Mouse (Mus musculus): ENCODE data around the gene Vps29. TPM values are rescaled to one million over a fixed set of nuclear protein-coding genes. Genes with fewer than 3 reads are reported as not detected.

The Vps29 gene
- total RNA-seq, 1 experiment: 135 TPM

- H3K4me3 ChIP-seq (ENCODE audit: insufficient read depth in 1 of 2, low read depth in 1 of 2, low read length in 2 of 2, poor library complexity in 1 of 2, severe bottlenecking in 1 of 2): peak overlapping the region; percentile 81 to 98
- no peaks in the 10 kb centered on the region for H3K9me3 ChIP-seq (ENCODE audit: control insufficient read depth, insufficient read depth, low read depth, low read length)
- in situ Hi-C loops (cut with MboI; ENCODE audit: low sequenced_read_pairs in 2 of 2, unreplicated experiment in 2 of 2): no loop called here
- peaks cover 6% of the 10 kb centered on the region for H3K36me3 ChIP-seq (ENCODE audit: control insufficient read depth, insufficient read depth, low read length, poor library complexity, severe bottlenecking)
- no peak for DNase-seq (ENCODE audit: low read depth, low spot score)
- no peak overlapping the region for H3K27ac ChIP-seq (ENCODE audit: insufficient read depth, low read depth, low read length, poor library complexity, severe bottlenecking)
- H3K9ac ChIP-seq (ENCODE audit: insufficient read depth, low read depth, low read length, poor library complexity, severe bottlenecking): peak overlapping the region; percentile 93
- no peak for TF ChIP-seq MAFK (IDR thresholded peaks at IDR 0.05; ENCODE audit: insufficient read depth, low read depth, low read length)
- H3K4me1 ChIP-seq (ENCODE audit: control insufficient read depth in 2 of 2, insufficient read depth in 2 of 2, low read length in 2 of 2, poor library complexity in 1 of 2): peaks cover 1 to 4% of the 10 kb centered on the region in 2 experiments; a peak in 1 of 4 replicates
These were observed 38.2 kb downstream of the Vps29 start for GRCm38 (mm10) chr5:122392227-122393004.

- no peaks in the 10 kb centered on the region for H3K9me3 ChIP-seq (ENCODE audit: control insufficient read depth, insufficient read depth, low read depth, low read length)
- H3K4me3 ChIP-seq (ENCODE audit: insufficient read depth in 1 of 2, low read depth in 1 of 2, low read length in 2 of 2, poor library complexity in 1 of 2, severe bottlenecking in 1 of 2): no peak overlapping the region
- no peak overlapping the region for H3K27ac ChIP-seq (ENCODE audit: insufficient read depth, low read depth, low read length, poor library complexity, severe bottlenecking)
- in situ Hi-C loops (cut with MboI; ENCODE audit: low sequenced_read_pairs in 2 of 2, unreplicated experiment in 2 of 2): no loop called here
- H3K9ac ChIP-seq (ENCODE audit: insufficient read depth, low read depth, low read length, poor library complexity, severe bottlenecking): no peak overlapping the region
- peaks cover 1 to 4% of the 10 kb centered on the region in 2 experiments; a peak in 1 of 4 replicates for H3K4me1 ChIP-seq (ENCODE audit: control insufficient read depth in 2 of 2, insufficient read depth in 2 of 2, low read length in 2 of 2, poor library complexity in 1 of 2)
- DNase-seq (ENCODE audit: low read depth, low spot score): no peak
- TF ChIP-seq ZNF384 (IDR thresholded peaks at IDR 0.05; ENCODE audit: low read depth, low read length) (no peak), ZC3H11A (IDR thresholded peaks at IDR 0.05; ENCODE audit: borderline replicate concordance, low read depth, low read length) (0 out of 2 replicates have a peak, but pooled peaks have one; percentile 18)
- peaks cover 6% of the 10 kb centered on the region for H3K36me3 ChIP-seq (ENCODE audit: control insufficient read depth, insufficient read depth, low read length, poor library complexity, severe bottlenecking)
These were observed 39.7 kb downstream of the Vps29 start for GRCm38 (mm10) chr5:122393887-122394286.

GRCm38 (mm10) chr5:122396791-122397190 is 42.6 kb downstream of the Vps29 start:
- no peaks in the 10 kb centered on the region for H3K9me3 ChIP-seq (ENCODE audit: control insufficient read depth, insufficient read depth, low read depth, low read length)
- in situ Hi-C loops (cut with MboI; ENCODE audit: low sequenced_read_pairs in 2 of 2, unreplicated experiment in 2 of 2): no loop called here
- peak; percentile 75 for TF ChIP-seq CHD2 (IDR thresholded peaks at IDR 0.05; ENCODE audit: low read depth, low read length)
- TF ChIP-seq MAFK (IDR thresholded peaks at IDR 0.05; ENCODE audit: insufficient read depth, low read depth, low read length): no peak

GRCm38 (mm10) chr5:122397495-122397894 is 43.3 kb downstream of the Vps29 start:
- no peaks in the 10 kb centered on the region for H3K9me3 ChIP-seq (ENCODE audit: control insufficient read depth, insufficient read depth, low read depth, low read length)
- H3K4me1 ChIP-seq (ENCODE audit: control insufficient read depth in 2 of 2, insufficient read depth in 2 of 2, low read length in 2 of 2, poor library complexity in 1 of 2): peaks cover 1 to 3% of the 10 kb centered on the region in 2 experiments; a peak in 1 of 4 replicates
- H3K4me3 ChIP-seq (ENCODE audit: insufficient read depth in 1 of 2, low read depth in 1 of 2, low read length in 2 of 2, poor library complexity in 1 of 2, severe bottlenecking in 1 of 2): no peak overlapping the region
- no peak overlapping the region for H3K9ac ChIP-seq (ENCODE audit: insufficient read depth, low read depth, low read length, poor library complexity, severe bottlenecking)
- no peak for DNase-seq (ENCODE audit: low read depth, low spot score)
- peaks cover 8% of the 10 kb centered on the region; the same call in 1 of the 2 replicates for H3K36me3 ChIP-seq (ENCODE audit: control insufficient read depth, insufficient read depth, low read length, poor library complexity, severe bottlenecking)
- TF ChIP-seq ZC3H11A (IDR thresholded peaks at IDR 0.05; ENCODE audit: borderline replicate concordance, low read depth, low read length) (no peak), HCFC1 (IDR thresholded peaks at IDR 0.05; ENCODE audit: borderline replicate concordance, insufficient read depth, low read length) (no peak), MAFK (IDR thresholded peaks at IDR 0.05; ENCODE audit: insufficient read depth, low read depth, low read length) (no peak), CHD2 (IDR thresholded peaks at IDR 0.05; ENCODE audit: low read depth, low read length) (no peak), ZNF384 (IDR thresholded peaks at IDR 0.05; ENCODE audit: low read depth, low read length) (no peak)
- H3K27ac ChIP-seq (ENCODE audit: insufficient read depth, low read depth, low read length, poor library complexity, severe bottlenecking): no peak overlapping the region
- in situ Hi-C loops (cut with MboI; ENCODE audit: low sequenced_read_pairs in 2 of 2, unreplicated experiment in 2 of 2): no loop called here

More at GRCm38 (mm10) chr5:122396791-122397190, 42.6 kb downstream of the Vps29 start:
- DNase-seq (ENCODE audit: low read depth, low spot score): no peak
- Histone ChIP-seq H3K36me3 (ENCODE audit: control insufficient read depth, insufficient read depth, low read length, poor library complexity, severe bottlenecking) (peaks cover 3% of the 10 kb centered on the region; the same call in 1 of the 2 replicates), H3K9ac (ENCODE audit: insufficient read depth, low read depth, low read length, poor library complexity, severe bottlenecking) (0 out of 2 replicates have a peak overlapping the region, but pooled peaks have one; percentile 13), H3K4me1 (ENCODE audit: control insufficient read depth in 2 of 2, insufficient read depth in 2 of 2, low read length in 2 of 2, poor library complexity in 1 of 2) (peaks cover 1 to 4% of the 10 kb centered on the region in 2 experiments; a peak in 1 of 4 replicates), H3K4me3 (ENCODE audit: insufficient read depth in 1 of 2, low read depth in 1 of 2, low read length in 2 of 2, poor library complexity in 1 of 2, severe bottlenecking in 1 of 2) (peak overlapping the region in 1 of 2 experiments; percentile 18; a peak in 2 of 4 replicates), H3K27ac (ENCODE audit: insufficient read depth, low read depth, low read length, poor library complexity, severe bottlenecking) (no peak overlapping the region)

GRCm38 (mm10) chr5:122399871-122400270 is 45.7 kb downstream of the Vps29 start:
- in situ Hi-C loops (cut with MboI; ENCODE audit: low sequenced_read_pairs in 2 of 2, unreplicated experiment in 2 of 2): loop anchor here in 1 of 2 experiments (10.0 kb wide), 1 partner anchor 235 kb away; no protein-coding TSS in a partner anchor
- no peak for DNase-seq (ENCODE audit: low read depth, low spot score)
- Histone ChIP-seq H3K36me3 (ENCODE audit: control insufficient read depth, insufficient read depth, low read length, poor library complexity, severe bottlenecking) (peaks cover 25% of the 10 kb centered on the region), H3K4me3 (ENCODE audit: insufficient read depth in 1 of 2, low read depth in 1 of 2, low read length in 2 of 2, poor library complexity in 1 of 2, severe bottlenecking in 1 of 2) (no peak overlapping the region), H3K9me3 (ENCODE audit: control insufficient read depth, insufficient read depth, low read depth, low read length) (no peaks in the 10 kb centered on the region), H3K4me1 (ENCODE audit: control insufficient read depth in 2 of 2, insufficient read depth in 2 of 2, low read length in 2 of 2, poor library complexity in 1 of 2) (no peaks in the 10 kb centered on the region), H3K9ac (ENCODE audit: insufficient read depth, low read depth, low read length, poor library complexity, severe bottlenecking) (no peak overlapping the region), H3K27ac (ENCODE audit: insufficient read depth, low read depth, low read length, poor library complexity, severe bottlenecking) (no peak overlapping the region)
- TF ChIP-seq ZC3H11A (IDR thresholded peaks at IDR 0.05; ENCODE audit: borderline replicate concordance, low read depth, low read length): no peak
- TF ChIP-seq ZNF384 (IDR thresholded peaks at IDR 0.05; ENCODE audit: low read depth, low read length): no peak
- no peak for TF ChIP-seq HCFC1 (IDR thresholded peaks at IDR 0.05; ENCODE audit: borderline replicate concordance, insufficient read depth, low read length)
- no peak for TF ChIP-seq MAFK (IDR thresholded peaks at IDR 0.05; ENCODE audit: insufficient read depth, low read depth, low read length)
- TF ChIP-seq CHD2 (IDR thresholded peaks at IDR 0.05; ENCODE audit: low read depth, low read length): no peak

All from ES-E14 (cell line).